Mouse (Mus musculus) embryo, embryonic 11.5 days (tissue): Measurements from ENCODE around the gene Grsf1.

ENCODE experiments used
- DNase-seq: peaks from one replicate; pipeline ENCODE4 v3.0.0-alpha.2; 2012; ENCODE audit warnings: low read depth, low spot score

The Grsf1 gene

DNA sequence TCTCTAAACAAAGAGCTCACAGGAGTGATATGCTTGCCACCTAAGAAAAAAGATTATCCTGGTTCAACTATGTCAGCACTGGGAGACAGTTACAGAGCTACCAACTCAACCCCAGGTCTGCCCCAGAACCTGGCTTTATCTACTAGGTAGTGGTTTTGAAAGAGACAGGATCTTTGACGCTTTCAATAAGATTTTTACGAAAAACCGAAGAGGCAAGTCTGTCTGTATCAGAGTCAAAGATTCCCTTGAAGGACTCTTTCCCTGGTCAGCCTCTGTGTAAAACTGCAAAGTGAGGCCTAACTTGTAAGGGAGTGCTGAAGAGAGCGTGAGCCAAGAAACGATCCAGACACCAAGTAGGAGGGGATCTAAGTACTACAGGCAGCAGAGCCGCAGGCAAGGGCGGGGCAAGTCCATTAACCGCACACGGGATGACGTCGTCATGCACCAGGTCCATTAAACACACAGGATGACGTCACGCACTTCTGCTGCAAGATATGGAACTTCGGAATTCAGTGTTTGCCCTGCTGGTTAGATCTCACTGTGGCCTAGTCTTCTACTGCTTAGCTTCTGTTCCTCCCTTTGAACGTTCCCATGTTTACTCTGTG lies 12.7 kb upstream of the Grsf1 start:
- no peak for DNase-seq

DNA sequence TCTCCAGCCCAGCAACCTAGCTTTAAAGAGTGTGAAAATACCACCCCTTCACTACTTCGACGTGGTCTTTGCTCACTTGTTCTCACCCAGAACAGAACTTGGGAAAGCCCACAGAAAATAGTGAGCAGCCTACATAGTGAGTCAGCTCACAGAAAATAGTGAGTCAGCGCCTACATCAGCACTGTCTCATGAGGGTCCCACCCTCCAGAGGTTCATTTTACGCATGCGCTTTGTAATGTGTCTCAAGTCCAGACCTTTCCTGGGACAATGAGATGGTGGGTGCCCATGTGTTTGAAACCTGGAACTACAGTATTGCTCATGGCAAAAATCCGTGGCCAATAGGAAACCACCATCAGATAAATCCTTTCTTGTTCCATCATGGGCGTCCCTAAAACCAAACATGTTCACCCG lies 12.0 kb upstream of the Grsf1 start:
- no peak for DNase-seq

DNA sequence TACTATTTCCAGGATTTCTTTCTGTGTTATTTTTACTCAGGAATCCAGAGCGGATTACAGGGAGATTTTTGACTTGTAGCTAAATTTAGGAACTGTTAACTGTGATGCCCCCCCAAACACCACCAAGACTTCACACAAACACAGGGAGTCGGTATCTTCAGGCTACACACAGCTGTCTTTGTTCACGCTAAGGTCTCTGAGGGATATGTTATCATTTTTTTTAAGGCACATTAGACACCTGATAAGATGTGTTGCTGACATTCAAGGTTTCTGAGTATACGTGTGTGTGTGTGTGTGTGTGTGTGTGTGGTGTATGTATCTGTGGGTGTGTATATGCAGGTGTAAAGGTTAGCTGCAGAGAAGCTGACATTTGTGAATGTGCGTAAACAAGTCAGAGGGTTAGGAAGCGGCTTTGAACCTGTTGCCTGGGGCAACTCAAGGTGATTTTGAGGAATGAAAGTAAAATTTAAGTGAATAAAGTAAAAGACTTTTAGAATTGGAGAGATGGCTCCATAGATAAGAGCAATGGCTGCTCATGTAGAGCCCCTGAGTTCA lies 9.9 kb upstream of the Grsf1 start:
- no peak for DNase-seq

DNA sequence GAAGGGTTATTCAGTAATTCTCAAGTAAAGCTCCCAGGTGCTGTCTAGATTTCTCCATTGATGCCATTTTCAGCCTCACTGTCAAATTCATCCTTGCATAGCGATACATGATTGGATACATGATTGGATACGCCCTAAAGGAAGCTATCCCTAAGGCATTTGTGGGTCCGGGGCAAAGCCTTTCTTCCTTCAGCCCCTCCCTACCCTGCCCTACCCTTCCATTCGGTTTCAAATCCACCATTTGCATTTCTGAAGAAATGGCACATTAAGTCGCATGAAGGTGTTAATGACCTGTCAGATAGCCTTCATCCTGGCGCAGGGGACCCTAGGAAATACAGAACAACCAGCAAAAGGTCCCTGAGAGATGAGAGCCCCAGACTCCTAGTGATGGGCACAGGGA lies 9.3 kb upstream of the Grsf1 start:
- no peak for DNase-seq

DNA sequence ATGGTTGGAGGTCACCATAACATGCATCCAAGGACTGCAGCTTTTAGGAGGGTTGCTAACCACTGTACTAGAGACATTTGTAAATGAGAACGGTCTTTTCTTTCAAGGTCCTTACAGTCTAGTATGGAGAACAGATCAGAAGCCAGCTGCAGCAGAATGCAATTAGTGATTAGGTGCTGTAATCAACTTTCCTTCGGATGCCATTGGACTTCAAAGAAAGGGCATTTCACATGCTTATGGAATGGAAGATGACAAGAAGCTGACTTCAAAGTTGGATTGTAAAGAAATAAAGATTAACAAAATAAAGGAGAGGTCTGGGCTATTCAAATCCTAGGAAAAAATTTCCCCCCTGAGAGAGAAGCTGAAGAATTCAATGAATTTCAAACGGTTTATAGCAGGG lies 8.3 kb upstream of the Grsf1 start:
- DNase-seq: no peak

DNA sequence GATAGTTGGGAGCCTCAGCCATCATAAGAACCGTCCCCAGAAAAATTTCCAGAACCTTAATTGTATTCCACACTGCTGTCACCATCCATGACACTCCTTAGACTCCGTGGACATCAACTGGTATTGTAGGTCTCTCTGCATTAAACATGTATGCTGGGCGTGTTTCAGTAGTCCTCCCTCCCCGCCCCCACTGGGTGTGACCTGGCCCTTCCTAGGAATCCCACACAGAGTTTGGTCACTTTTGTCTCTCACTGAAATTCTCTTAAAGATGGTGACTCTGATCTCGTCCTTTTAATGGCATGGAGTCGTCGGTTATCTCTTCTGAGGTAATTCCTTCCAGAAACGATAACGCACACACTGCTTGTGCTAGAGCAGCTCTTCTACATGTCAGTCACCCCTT lies 7.7 kb upstream of the Grsf1 start:
- no peak for DNase-seq

DNA sequence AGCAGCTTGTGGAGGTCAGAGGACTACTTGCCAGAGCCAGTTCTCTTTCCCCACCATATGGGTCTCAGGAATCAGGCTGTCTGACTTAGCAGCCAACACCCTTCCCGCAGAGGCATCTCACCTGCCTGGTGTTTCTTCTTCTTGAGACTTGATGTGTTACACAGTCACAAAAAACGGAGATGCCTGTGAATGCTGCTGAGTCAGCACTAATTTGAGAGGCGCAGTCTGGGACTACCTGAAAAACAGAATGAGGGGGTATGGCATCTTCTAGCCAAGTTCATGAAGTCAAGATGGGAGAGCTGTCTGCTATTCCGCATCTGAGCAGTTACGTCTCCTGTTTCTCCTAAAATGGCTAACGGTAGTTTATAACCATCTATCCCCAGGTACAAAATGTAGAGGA lies 4.6 kb upstream of the Grsf1 start:
- no peak for DNase-seq

DNA sequence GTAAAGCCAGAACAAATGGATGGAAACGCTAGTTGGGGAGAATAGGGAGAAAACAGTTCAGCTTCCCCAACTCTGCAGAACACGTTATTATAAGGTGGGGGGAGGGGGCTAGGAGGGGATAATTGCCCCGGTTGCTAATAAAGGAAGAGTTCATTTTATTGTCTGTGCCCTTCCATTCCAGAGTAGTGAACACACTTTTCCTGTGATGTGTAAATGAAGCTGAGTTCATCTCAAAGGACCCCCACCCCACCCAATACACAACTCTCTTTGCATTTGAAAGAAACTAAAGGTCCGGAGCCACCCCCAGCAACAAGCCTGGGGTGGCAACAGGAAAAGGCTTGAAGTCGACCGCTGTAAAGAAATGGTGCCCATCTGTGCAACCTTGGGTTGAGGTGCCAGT lies 3.4 kb upstream of the Grsf1 start:
- DNase-seq: no peak

DNA sequence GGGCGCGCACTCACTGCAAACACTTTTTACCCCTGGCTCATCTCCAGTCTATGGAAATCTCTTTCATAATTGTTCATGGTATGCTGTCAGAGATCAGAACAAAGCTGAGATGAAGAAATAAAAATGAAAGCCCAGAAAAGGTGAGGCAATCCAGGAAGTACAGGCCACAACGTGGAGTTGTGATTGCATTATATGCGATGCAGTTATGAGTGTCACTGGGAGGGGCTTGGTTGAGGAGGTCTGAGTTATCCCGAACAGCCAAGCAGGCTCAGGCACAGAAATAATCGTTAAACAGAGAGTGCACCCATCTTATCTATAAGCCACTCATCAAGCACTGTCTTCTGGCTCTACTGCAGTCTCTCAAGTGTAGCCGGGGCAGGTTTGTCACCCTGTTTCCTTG lies 3.0 kb upstream of the Grsf1 start:
- DNase-seq: no peak

DNA sequence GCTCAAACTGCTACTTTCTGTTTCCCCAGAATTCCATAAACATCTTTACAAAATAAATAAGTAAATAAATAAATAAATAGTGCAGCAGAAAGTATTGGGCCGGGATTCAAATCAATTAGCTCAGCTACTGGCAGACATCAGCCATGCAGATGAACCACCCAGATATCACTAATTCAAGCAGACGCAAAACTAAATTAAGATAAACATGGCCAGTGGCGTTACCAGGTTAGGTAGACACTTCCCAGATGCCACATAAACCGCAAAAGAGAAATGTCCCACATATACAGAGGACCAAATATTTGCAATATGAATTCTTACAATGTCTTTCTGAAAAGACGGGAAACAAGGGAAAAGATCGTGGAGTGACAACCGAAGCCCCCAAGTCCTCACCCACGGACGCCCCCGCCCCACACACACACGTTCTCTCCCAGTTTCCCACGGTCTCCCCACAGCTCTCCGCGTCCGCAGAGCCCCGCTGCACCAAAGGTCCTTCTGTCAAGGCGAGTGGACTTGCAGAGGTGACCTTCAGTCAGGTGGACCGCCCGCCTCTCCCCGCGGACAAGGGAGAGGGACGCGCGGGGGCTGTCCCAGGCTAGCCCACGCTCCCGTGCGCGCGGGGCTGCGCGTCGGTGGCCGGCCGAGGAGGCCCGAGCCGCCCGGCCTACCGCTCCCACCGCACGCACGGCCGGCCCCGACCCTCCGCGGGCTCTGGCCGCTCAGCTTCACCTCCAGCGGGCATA lies 1.1 kb downstream of the Grsf1 start:
- peak; percentile 14 for DNase-seq

DNA sequence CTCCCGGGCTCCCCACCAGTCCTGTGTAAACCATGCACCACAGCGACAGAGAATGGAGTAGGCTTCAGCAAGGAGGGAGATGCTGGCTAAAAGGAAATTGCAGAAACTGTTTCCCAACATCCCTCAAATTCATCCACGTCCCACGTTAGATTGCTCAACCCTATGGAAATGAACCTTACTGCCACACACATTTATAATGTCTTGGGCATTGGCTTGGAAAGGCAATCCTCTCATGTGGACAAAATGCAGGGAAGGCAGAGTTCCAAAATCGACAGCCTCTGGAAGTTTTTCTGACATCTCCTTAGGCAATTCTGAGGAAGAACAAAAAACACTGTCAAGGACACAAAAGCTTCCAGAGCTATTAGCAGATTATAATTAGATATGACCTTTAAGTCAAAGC lies 12.1 kb downstream of the Grsf1 start:
- DNase-seq: no peak

DNA sequence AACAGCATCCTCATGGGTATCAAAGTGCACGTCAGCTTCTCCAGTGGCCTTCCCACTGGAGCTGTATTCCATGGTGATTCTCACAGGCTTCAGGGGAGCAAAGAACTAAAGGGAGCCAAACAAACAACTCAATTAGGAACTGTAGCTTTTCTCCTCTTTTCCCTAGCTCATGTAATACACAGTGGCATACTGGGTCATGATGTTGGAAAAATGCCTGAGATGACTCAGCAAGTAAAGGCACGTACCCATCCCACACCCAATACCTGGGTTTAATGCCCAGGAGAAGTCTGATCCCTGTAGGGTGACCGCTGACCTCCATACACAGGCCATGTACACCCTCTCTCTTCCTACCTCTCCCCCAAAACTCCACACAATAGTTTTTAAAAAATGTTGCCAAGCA lies 12.8 kb downstream of the Grsf1 start:
- no peak for DNase-seq

DNA sequence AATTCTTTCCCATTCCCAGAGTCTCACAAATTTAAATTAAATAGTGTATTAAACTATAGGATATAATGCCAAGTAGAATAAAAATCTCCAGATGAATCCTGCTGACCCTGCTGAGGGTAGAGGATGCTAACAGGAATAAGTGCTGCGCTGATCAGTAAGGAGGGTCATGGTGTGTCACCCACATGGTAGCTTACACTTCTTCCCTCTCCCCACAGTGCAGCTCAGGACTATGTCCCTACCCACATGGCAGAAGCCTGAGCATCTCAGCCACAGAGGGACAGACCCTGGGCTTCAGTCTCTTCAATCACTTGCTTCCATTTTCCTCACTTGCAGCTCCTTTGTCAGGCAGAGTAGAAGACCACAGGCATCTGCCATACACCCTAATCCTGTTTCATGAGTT lies 18.1 kb downstream of the Grsf1 start:
- no peak for DNase-seq

DNA sequence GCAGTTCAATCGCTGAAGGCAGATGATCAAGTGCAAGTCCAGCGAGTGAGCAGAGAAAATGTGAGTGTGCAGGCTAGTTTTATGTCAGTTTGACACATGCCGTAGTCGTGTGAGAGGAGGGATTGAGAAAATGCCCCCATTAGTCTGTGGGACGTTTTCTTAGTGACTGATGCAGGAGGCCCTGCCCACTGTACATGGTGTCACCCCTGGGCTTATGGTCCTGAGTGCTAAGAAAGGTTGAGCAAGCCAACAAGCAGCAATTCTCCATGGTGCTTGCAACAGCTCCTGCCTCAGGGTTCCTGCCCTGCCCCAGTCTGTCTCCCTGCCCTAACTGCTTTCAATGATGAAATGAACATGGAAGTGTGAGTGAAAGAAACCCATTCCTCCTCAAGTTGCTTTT lies 23.4 kb downstream of the Grsf1 start:
- no peak for DNase-seq

DNA sequence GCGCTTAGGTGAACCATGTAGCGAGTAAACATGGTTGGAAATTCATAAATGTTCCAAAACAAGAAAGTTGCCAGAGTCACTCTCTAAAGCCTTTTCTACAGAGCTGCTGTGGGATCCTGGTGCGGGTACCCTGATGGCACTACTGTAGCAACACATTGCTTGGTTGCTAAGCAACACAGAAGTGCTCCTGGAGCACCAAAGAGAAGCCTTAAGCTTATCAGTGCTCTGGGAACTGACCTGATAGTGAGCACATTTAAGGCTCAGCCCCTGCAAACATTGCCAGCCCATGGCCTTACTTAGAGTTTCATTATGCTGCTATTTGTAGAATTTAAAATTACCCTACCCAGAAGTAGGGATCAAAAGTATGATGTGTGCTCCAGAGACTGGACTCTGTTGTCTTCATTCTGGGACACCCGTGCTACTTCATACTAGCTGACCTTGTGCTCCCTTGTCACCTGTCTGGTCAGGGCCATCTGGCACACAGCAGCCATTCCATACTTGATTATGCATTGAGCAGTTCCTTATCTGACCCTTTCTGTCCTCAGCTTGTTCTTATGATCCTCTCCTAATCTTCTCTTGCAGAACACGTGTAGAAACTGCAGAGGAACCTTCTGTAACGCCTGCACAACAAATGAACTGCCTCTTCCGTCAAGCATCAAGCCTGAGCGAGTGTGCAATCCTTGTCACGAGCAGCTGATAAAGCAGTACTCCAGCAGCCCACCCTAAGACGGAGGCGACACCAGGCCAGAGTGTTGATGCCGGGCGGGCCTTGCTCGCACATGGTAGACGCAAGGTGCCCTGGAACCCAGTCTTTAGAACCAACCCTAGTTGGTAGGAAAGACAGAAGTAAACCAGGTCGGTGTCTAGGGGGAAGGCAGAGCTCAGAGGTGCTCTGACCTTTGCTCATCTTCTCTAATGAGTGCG lies 26.5 kb downstream of the Grsf1 start:
- DNase-seq: no peak

DNA sequence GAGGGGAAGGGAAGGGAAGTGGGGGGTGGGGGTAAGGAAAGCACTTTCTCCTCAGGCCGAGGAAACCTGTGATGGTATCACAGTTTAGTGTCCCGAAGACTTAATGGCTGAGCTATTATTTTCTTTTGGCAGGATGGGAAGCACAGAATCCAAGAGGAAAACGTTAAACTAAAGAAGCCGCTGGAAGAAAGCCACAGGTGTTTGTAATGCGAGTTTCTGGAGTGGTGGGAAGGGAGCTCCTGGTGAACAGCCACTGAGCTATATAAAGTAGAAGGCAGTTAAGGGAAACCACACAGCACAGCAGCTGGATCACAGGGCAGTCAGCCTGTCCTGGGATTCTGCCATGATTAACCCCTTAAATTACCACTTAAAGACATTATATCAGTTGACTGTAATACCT lies 30.6 kb downstream of the Grsf1 start:
- DNase-seq: no peak

DNA sequence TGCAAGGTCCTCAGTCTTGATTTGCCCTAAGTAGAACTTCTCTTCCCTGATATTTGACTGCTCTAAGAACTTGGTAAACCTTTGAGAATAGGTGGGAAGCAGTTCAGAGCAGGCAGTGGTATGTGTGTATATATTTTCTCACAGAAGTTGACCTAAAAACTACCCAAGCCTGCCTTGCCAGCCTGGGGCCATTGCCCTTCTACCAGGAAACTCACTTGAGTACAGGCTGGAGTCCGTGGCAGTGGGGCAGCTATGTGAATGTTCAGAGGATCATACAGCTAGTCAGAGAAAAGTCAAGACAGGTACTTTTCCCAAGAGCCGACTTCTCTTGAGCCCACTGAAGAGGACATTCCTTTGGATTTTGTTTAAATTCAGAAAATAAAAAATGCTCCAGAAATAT lies 31.1 kb downstream of the Grsf1 start:
- DNase-seq: no peak

DNA sequence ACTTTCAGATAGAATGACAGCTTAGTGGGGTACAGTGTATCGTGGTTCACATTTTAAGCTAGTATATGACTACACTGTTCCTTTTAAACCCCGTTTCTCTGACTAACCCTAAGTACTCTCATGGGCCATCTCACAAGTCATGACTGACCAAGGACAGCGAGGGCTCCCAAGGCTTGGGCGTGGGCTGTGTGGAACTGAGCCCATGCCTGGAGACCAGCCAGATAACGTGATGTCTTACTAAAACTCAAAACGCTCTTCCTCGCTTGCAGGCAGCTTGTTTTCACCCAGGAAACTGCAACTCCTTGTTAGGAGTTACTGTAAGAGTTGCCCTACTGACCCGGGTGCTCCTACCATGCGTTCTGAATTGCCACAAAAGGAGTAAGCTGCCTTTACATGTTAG lies 32.5 kb downstream of the Grsf1 start:
- DNase-seq: no peak

DNA sequence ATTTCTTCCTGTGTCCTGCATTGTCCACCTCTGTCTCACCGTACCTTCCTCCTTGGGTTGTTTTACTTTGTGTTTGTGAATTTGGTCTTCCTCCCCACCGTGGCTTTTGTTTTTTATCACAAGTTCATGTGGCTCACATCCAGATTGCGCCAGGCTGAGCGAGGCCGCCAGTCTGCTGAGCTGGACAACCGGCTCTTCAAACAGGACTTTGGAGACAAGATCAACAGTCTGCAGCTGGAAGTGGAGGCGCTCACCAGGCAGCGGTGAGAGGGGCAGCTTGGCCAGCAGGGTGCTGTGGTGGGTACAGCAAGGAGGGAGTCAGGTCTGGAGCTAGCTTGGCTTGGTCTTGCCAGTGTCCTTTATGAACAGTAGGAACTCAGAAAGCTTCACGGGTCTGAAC lies 33.2 kb downstream of the Grsf1 start:
- DNase-seq: no peak

DNA sequence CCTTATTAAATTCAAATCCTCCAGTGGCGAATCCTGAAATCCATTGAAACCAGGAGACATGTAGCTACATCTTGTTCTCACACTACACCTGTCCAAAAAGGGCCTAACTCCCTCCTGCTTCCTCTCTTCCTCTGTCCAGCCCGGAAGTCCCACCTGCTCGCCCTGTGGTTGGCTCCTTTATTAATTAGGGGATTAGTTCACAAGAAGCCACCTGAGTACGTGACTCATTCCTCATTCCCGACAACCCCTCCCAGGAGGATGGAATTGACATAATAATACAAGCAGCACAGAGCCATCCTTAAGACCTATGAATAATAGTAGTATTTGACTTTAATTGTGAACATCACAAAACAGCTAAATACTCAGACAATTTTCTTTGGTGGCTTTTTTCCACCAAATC lies 41.9 kb downstream of the Grsf1 start:
- no peak for DNase-seq

DNA sequence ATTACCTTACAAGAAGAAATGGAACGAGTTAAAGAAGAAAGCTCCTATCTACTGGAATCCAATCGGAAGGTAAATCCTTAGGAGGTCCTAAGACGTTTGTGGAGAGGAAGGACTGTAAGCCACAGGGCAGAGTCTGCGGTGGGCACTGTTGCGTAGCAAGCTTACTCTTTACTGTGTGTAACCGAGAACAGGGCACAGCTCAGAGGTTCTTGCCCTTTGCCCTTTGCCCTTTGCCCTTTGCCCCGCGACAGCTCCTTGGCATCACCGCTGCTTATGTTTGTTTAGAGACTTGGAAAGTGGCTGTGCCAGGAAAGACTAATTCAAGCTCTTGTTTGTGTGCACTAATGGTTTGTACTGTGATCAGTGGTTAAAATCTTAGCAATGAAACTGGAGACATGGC lies 43.5 kb downstream of the Grsf1 start:
- no peak for DNase-seq

DNA sequence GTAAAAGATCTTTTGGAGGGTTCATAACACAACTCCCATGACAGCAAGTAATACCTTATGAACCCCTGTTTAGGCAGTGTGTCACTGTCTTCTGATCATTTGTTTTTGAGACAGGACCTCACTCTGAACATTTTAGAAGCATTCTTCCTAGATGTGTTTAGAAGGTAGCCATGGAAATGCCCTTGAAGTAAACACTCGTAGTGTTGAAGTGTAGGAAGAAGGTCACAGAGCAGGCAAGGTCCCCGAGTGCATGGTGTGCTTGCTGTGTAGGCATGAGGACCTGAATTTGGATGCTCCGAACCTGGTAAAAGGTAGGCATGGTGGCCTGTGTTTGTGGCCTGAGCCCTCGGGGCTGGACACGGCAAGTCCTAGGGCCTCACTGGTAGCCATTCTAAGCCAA lies 44.4 kb downstream of the Grsf1 start:
- DNase-seq: no peak
